Mouse (Mus musculus) skeletal muscle tissue, adult 2 months (tissue): ENCODE measurements around the gene Col13a1.

ENCODE experiments used
- DNase-seq: peaks from one replicate; pipeline ENCODE4 v3.0.0-alpha.2; 2012; ENCODE audit warnings: low read depth, low spot score

Gene Col13a1

GRCm38 (mm10) chr10:61830817-61831216, 148.1 kb downstream of the Col13a1 start:
- no peak for DNase-seq

DNA sequence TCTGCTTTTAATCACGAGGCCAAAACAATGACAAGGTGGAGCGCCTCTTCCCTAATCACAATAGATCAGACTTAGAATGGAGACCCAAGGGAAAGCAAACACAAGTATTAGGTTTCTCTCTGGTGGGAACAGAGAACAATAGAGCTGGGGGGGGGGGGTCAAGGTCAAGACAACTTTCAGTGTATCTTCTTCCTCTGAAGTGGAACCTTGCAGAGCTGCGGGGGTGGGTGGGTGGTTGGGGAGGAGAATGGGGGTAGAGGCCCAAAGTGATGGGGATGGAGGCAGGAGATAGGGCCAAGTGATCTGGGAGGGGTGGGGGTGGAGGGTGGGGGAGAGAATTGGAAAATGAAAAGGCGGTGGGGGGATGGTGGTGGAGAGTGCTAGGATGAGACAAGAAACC, 149.9 kb downstream of the Col13a1 start:
- no peak for DNase-seq

GRCm38 (mm10) chr10:61827950-61828936, 150.7 kb downstream of the Col13a1 start:
- no peak for DNase-seq

- DNase-seq = no peak
These were observed 152.0 kb downstream of the Col13a1 start for GRCm38 (mm10) chr10:61826753-61827435.

DNA sequence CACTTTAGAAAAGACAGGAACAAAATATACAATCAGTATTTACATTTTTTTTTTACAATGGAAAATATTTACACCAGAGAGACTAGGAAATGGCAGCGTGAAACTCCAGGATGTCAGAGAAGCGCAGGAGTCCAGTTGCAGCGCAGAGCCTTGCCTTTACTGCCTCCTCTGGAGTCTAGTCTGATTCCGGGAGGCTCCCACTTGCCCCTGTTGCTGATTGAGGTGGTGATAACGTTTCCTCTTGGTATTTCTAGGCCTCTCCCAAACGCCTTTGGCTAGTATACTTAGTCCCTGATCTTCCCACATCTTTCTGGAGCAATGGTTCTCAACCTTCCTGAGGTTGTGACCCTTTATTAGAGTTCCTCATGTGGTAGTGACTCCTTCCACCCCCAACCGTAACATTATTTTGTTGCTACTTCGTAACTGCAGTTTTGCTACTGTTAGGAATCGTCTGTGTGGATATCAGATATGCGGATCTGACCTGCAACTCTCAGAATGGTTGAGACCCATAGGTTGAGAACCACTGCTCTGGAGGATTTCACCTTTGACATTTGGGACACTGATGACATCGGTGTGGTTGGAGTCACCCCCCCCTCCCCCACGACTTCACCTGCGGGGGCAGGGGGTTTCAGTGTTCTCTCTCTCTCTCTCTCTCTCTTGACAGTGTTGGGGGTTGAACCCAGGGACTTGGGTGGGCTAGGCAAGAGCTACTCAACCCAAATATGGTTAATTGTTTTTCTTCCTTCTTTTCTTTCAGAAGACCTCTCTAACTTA, 152.7 kb downstream of the Col13a1 start:
- no peak for DNase-seq

DNA sequence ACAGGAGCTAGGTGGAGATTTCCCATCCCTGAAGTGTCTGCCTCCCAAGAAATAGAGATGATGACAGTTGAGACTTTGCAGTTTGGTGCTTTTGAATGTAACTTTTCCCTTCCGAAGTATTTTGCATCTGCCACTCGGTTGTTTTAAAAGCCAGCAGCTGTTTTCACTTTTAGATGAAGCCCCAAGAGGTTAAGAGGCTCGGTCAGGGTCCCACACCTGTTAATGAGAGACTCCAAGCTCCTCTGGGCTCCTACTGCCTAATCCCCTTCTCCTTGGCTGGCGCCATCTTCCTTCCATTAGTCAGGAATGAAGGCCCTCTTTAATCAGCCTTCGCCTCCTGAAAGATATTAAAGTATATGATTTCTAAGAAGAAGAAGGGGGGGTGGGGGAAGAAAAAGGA, 153.4 kb downstream of the Col13a1 start:
- no peak for DNase-seq

GRCm38 (mm10) chr10:61823731-61824115, 155.2 kb downstream of the Col13a1 start:
- DNase-seq = no peak

- no peak for DNase-seq
These were observed 155.8 kb downstream of the Col13a1 start for GRCm38 (mm10) chr10:61822968-61823730.

GRCm38 (mm10) chr10:61820050-61820449, 158.9 kb downstream of the Col13a1 start:
- no peak for DNase-seq

GRCm38 (mm10) chr10:61811987-61812386, 166.9 kb downstream of the Col13a1 start:
- no peak for DNase-seq

DNA sequence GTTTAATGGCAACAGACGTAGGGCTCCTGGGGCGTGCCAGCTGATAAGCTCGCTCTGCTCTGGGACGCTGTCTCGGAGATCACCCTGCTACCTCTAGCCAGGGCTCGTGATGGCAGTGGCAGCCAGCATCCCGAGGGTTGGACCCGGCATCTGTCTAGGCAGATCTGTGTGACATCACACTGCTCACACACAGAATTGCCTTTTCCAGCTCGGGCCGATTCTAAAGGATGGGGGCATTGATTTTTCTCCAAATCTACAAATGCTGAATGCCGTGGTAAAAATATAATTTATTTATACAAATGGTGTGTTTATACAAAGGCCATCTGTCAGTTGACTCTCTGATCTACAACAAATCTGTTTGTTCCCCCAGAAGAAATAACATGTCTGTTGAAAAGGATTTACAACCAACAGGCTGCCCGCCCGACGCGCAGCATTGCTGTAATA, 180.8 kb downstream of the Col13a1 start:
- DNase-seq = no peak

- DNase-seq = no peak
These were observed 183.4 kb downstream of the Col13a1 start for GRCm38 (mm10) chr10:61795458-61795857.

- DNase-seq = no peak
These were observed 183.9 kb downstream of the Col13a1 start for GRCm38 (mm10) chr10:61794971-61795370.

DNA sequence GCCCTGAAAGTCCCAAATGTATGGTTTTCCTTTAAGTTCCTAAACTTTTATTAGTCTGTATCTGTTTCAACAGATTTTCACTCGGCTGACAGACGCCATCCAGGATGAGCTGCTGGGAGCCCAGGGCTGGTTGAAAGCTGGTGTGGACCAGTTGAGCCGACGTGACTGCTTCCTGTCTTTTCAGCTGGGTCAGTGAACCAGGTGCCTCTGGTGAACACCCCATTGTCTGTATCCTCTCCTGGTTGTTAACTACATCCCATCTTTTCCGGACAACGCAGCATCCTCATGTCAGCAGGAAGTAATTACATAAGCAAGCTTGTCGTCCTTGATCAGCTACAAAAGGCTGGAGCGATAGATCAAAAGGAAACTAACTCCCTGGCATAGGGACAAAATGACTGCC, 185.9 kb downstream of the Col13a1 start:
- DNase-seq = no peak

GRCm38 (mm10) chr10:61788499-61788898, 190.4 kb downstream of the Col13a1 start:
- DNase-seq = no peak
